Mouse (Mus musculus) hindbrain, embryonic 16.5 days (tissue): ENCODE measurements around the gene Spag6. TPM values are rescaled to one million over a fixed set of nuclear protein-coding genes. Genes with fewer than 3 reads are reported as not detected.
A peak's percentile ranks its signal among the peaks of the same experiment; 100 is the strongest.

Source experiments
- ATAC-seq: fragments of 200-750 bp; cut with Nextera tagmentation; 2 replicates; pipeline ENCODE4 v1.8.0; 2017; ENCODE audit warnings: moderate TSS enrichment, moderate library complexity
- H3K27ac ChIP-seq: fragments of 300-500 bp; sonication (generic); 2 replicates; pipeline ENCODE4 v1.5.1; 2014; ENCODE audit warnings: low read depth, mild to moderate bottlenecking, control low read depth, low read length, moderate library complexity
- H3K27me3 ChIP-seq: fragments of 300-500 bp; sonication (generic); replicated peaks from 2 replicates; pipeline ENCODE4 v1.6.1; 2014; ENCODE audit warnings: low read length; ENCODE audit not compliant: control insufficient read depth, insufficient read depth
- H3K36me3 ChIP-seq: fragments of 300-500 bp; sonication (generic); 2 replicates; pipeline ENCODE4 v1.6.1; 2014; ENCODE audit warnings: mild to moderate bottlenecking, low read length, moderate library complexity, mixed read lengths; ENCODE audit not compliant: control insufficient read depth, insufficient read depth
- H3K4me1 ChIP-seq: fragments of 300-500 bp; sonication (generic); 2 replicates; pipeline ENCODE4 v1.6.1; 2014; ENCODE audit warnings: low read depth, low read length; ENCODE audit not compliant: control insufficient read depth, insufficient read depth
- H3K4me2 ChIP-seq: fragments of 300-500 bp; sonication (generic); 2 replicates; pipeline ENCODE4 v1.6.1; 2014; ENCODE audit warnings: mild to moderate bottlenecking, low read length, control low read depth, moderate library complexity
- H3K4me3 ChIP-seq: fragments of 300-500 bp; sonication (generic); 2 replicates; pipeline ENCODE4 v1.5.1; 2014; ENCODE audit warnings: mild to moderate bottlenecking, low read length, control low read depth, moderate library complexity
- H3K9ac ChIP-seq: fragments of 300-500 bp; sonication (generic); 2 replicates; pipeline ENCODE4 v1.6.1; 2014; ENCODE audit warnings: low read depth, mild to moderate bottlenecking, control low read depth, low read length, moderate library complexity
- H3K9me3 ChIP-seq: fragments of 300-500 bp; sonication (generic); 2 replicates; pipeline ENCODE4 v1.6.1; 2014; ENCODE audit warnings: mild to moderate bottlenecking, low read length, moderate library complexity; ENCODE audit not compliant: control insufficient read depth
- WGBS: fragments of 180-500 bp; shearing (Covaris S2); extraction: QIAGEN DNeasy Blood & Tissue Kit; methylation state at CpG from one replicate; pipeline ENCODE4 v1.1.7; 2014; 5-methylcytosine and 5-hydroxymethylcytosine counted together
- polyA plus RNA-seq: library from polyadenylated mRNA; unstranded; fragments of >200 nt; fragmentation: Nextera tagmentation; extraction: Ambion mirVana; gene quantifications from 2 replicates; pipeline ENCODE4 v1.2.1, GENCODE M21; 2015

The Spag6 gene
- polyA plus RNA-seq, 1 experiment from 2014 or later, result 0.06 TPM

DNA sequence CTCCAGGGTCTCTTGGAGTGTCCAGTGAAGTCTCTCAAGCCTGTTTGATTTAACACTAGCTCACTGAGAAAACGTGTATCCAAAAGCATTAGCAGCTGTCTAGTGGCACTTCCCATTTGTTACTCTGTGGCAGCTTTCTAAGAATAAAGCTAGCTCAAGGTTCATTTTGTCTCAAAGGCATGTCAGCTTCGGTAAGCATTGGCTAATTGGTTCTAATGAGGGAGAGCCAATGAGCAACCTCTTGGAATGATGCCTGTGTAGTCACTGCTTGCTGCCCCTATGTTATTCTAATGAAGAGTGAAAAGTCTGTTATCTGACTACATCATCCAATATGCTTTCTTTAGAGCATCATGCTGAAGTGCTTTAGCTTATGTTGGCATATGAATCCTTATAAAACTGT is 45.4 kb downstream of the Spag6 start:
- Histone ChIP-seq H3K27me3 (no peaks in the 10 kb centered on the region), H3K4me3 (no peak overlapping the region), H3K4me2 (no peak overlapping the region), H3K4me1 (no peaks in the 10 kb centered on the region), H3K9me3 (no peaks in the 10 kb centered on the region), H3K36me3 (no peaks in the 10 kb centered on the region), H3K9ac (no peak overlapping the region), H3K27ac (no peak overlapping the region)
- 25% methylated on average over 2 of the region's 2 CpGs for whole genome bisulfite sequencing
- no peak for ATAC-seq

DNA sequence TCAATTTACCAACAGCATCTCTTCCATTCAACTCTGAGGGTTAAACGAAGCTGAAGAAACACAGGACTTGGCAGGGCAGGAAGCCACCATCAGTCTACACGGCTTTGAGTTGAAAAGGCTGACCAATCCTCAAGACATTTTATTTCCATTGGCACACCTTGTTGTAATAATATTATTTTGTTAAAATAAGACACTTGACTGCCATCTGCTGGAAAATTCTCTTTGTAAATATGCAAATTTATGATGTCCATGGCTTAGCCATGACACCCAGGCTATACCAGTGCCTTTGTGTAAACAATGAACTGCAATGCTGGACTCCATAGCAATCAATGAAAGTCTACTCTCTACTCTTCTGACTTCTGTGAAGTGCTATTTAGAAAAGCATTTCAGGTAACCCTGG is 62.3 kb downstream of the Spag6 start:
- 49% methylated on average over 2 of the region's 2 CpGs for WGBS
- H3K27me3 ChIP-seq, result no peaks in the 10 kb centered on the region
- no peaks in the 10 kb centered on the region for H3K9me3 ChIP-seq
- no peak overlapping the region for H3K27ac ChIP-seq
- H3K4me3 ChIP-seq, result no peak overlapping the region
- no peak for ATAC-seq
- no peak overlapping the region for H3K9ac ChIP-seq
- no peaks in the 10 kb centered on the region for H3K36me3 ChIP-seq
- no peak overlapping the region for H3K4me2 ChIP-seq
- H3K4me1 ChIP-seq, result no peaks in the 10 kb centered on the region

DNA sequence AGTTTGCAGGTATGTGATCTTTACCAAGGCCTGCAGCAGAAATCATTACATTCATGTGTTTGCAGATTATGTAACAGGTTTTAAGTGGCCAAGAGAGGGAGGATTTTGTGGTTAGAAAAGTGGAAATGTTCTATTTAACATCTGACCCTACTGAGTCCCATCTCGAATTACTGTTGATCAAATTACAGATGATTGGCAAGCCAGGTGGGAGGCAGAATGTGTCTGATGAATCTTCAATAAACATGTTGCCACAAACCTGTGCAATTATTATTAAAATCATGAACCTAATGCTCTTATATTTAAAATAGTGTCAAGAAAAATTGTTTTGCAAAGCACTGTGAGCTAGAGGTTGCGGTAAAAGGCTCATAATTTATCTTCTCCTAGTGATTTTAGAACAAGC is 71.0 kb downstream of the Spag6 start:
- Histone ChIP-seq H3K4me2 (no peak overlapping the region), H3K4me1 (no peaks in the 10 kb centered on the region), H3K27me3 (no peaks in the 10 kb centered on the region), H3K36me3 (no peaks in the 10 kb centered on the region), H3K4me3 (no peak overlapping the region), H3K27ac (no peak overlapping the region), H3K9ac (no peak overlapping the region), H3K9me3 (no peaks in the 10 kb centered on the region)
- ATAC-seq, result no peak
- WGBS, result 84% methylated on average over 2 of the region's 2 CpGs

DNA sequence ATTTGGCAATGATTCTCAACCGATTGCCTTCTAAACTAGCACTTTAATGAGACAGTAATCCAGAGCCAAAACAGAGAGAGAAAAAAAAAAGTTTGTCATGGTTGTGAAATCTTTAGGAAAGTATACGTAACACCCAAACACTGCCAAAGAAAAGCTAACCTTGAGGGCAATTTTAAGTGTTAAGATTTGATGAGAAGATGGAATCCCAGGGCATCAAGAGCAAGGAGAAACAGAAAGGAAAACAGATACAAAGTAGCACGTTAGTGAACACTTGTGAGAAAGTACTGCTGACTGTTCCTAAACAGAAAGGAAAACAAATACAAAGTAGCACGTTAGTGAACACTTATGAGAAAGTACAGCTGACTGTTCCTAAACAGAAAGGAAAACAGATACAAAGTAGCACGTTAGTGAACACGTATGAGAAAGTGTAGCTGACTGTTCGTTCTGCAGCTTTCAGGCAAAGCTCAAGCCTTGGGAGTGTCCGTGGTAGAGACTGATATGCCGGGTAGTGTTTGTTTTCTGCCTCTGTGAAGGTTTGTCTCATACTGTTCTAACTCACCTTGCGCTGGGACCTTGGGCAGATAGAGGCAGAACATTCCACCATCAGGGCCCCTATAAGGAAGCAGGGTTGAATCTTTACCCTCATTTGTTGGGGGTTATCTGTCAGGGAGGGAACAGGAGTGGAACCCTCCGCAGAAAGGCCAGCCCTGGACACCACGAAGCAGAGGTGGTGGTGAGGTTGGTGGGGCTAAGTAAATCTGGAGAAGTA is 71.8 kb downstream of the Spag6 start:
- 67% methylated on average over 12 of the region's 12 CpGs for WGBS
- ATAC-seq, result no peak

DNA sequence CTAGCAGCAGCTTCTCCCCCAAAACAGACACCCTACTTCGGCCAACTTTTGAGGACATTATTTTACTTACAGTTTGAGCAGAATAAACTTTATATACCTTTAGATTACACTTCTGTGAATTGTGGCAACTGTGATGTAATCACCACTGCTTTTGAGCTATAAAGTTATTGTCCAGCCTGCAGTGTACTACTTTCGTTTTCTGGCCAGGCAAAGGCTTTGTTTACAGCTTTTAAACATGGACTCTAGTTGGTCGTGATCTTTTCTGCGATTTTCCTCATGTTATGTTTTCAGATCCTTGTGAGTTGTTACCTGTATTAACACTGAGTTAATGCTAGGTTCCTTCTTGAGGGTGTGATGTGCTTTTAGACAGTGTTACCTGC is 72.6 kb downstream of the Spag6 start:
- no peaks in the 10 kb centered on the region for H3K27me3 ChIP-seq
- H3K9ac ChIP-seq, result peak overlapping the region; percentile 94
- H3K27ac ChIP-seq, result peak overlapping the region; percentile 94
- peak overlapping the region; percentile 80 for H3K4me2 ChIP-seq
- ATAC-seq, result no peak
- H3K4me1 ChIP-seq, result no peaks in the 10 kb centered on the region
- H3K36me3 ChIP-seq, result no peaks in the 10 kb centered on the region
- H3K4me3 ChIP-seq, result peak overlapping the region; percentile 75
- WGBS, result 41% methylated on average over 4 of the region's 4 CpGs
- H3K9me3 ChIP-seq, result no peaks in the 10 kb centered on the region

More for the DNA sequence above, 71.8 kb downstream of the Spag6 start:
- Histone ChIP-seq H3K36me3 (no peaks in the 10 kb centered on the region), H3K4me3 (no peak overlapping the region), H3K4me2 (peak overlapping the region; percentile 2), H3K9me3 (no peaks in the 10 kb centered on the region), H3K9ac (no peak overlapping the region), H3K27me3 (no peaks in the 10 kb centered on the region), H3K4me1 (no peaks in the 10 kb centered on the region), H3K27ac (no peak overlapping the region)

DNA sequence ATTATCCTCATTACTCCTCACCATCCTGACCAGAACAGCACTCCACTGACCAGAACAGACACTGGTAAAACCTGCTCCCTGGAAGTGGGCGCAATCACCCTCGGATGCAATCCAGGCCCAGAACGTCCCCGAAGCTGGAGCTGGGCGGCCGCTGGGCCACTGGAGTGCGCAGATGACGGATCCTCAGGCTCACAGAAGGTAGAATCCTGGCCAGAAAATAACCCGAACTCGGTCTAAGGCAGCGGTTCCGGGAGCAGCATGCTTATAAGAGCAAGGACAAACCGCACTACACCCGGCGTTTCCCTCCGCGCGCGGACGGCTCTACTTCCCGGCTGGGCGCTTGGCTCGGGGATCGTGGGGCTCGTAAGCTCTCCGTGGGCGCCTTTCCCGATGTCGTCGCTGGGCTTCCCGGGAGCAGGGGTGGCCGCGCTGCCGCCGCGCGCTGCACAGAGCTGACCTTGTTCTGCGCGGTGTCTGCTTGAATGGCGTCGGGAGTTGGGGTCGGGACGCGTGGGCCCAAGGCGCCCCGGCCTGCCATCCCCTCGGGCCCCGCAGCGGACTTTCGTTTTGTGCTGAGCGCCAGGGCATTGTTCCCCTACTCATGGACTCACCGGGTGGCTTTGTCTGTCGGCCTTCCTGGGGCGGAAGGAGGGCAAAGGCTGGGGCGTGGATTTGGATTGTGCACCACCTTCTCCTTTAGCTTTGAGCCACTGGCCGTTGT is 73.1 kb downstream of the Spag6 start:
- ATAC-seq, result peak; percentile 95
- H3K4me1 ChIP-seq, result no peaks in the 10 kb centered on the region
- H3K4me2 ChIP-seq, result peak overlapping the region; percentile 80
- H3K4me3 ChIP-seq, result peak overlapping the region; percentile 75
- peak overlapping the region; percentile 94 for H3K27ac ChIP-seq
- WGBS, result under 1% methylated on average over 56 of the region's 56 CpGs
- H3K9me3 ChIP-seq, result no peaks in the 10 kb centered on the region
- no peaks in the 10 kb centered on the region for H3K27me3 ChIP-seq
- H3K9ac ChIP-seq, result peak overlapping the region; percentile 94
- no peaks in the 10 kb centered on the region for H3K36me3 ChIP-seq

DNA sequence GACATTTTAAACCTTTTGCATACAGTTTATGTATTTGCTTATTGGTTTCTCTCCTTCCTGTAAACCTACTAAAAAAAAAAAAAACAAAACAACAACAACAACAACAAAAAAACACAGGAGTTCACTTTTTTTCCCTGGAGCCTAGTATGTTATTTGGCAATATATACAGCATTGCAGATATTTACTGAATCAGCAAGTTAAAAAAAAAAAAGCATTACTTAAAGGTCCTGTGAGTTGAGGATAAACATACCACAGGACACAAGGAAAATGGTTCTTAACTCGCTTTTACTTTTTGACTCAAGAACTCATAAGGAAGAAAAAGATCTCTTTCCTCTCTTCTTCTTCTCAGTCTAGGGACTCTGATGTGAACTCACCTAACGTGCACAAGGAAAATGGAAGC is 74.6 kb downstream of the Spag6 start:
- H3K9me3 ChIP-seq, result no peaks in the 10 kb centered on the region
- no peak for ATAC-seq
- no peak overlapping the region for H3K4me3 ChIP-seq
- H3K36me3 ChIP-seq, result no peaks in the 10 kb centered on the region
- no peak overlapping the region for H3K27ac ChIP-seq
- 83% methylated on average over 2 of the region's 2 CpGs for WGBS
- no peak overlapping the region for H3K9ac ChIP-seq
- no peaks in the 10 kb centered on the region for H3K27me3 ChIP-seq
- H3K4me1 ChIP-seq, result no peaks in the 10 kb centered on the region
- no peak overlapping the region for H3K4me2 ChIP-seq

DNA sequence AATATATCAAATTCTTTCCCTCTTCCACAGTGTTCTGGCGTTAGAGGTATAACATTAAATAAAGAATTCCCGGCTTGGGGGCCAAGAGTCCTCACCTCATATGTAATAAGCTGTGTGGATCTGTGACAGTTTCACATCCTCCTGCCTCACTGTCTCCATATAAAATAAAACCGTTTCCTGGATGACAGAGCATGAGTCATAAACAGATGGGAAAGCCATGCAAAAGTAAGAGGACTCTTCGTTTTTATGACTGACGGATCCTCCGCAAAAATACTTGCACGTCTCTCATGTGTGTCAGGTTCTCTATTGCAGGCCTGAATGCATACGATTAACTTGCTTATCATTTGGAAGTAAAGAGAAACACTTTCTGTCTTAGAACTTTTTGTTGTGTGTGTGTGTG is 78.6 kb downstream of the Spag6 start:
- ATAC-seq, result no peak

DNA sequence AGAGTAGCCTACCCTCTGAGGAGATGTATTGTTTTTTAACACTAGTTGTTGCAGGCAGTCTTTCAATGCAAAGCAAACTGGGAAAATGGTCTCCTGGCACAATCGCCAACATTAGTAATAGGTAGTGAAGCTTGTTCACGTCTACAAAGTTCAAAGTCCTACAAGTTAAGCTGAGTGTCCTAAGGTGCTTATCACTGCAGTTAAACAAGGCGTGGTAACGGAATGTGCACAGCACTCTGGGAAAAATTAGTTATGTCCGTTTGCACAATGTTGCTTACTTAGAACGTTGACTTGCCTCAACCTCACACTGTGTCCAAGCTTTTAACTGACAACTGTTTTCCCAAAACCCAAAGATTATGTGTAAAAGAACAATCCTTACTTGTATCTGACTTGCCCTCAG is 80.5 kb downstream of the Spag6 start:
- Histone ChIP-seq H3K36me3 (no peaks in the 10 kb centered on the region), H3K9me3 (no peaks in the 10 kb centered on the region), H3K4me3 (no peak overlapping the region), H3K4me2 (no peak overlapping the region), H3K27me3 (no peaks in the 10 kb centered on the region), H3K27ac (no peak overlapping the region), H3K4me1 (peaks cover 4% of the 10 kb centered on the region), H3K9ac (no peak overlapping the region)
- ATAC-seq, result no peak
- 89% methylated on average over 6 of the region's 6 CpGs for WGBS

More for the DNA sequence above, 78.6 kb downstream of the Spag6 start:
- Histone ChIP-seq H3K9ac (no peak overlapping the region), H3K4me1 (no peaks in the 10 kb centered on the region), H3K36me3 (no peaks in the 10 kb centered on the region), H3K4me2 (no peak overlapping the region), H3K4me3 (no peak overlapping the region), H3K27ac (no peak overlapping the region), H3K9me3 (no peaks in the 10 kb centered on the region), H3K27me3 (no peaks in the 10 kb centered on the region)
- WGBS, result 82% methylated on average over 8 of the region's 8 CpGs
